Mouse (Mus musculus): ENCODE measurements at regions not wholly inside any gene's neighbourhood (a gene's known extent, or its start where the extent isn't known, plus 50 kb on each side); places are given as distances from the start of the nearest gene placed in this dataset.

- ATAC-seq = no peak
Observed at GRCm38 (mm10) chr3:78412669-78413419, 873.5 kb downstream of the Rapgef2 start.

GRCm38 (mm10) chr3:78411395-78411794 is 874.9 kb downstream of the Rapgef2 start:
- no peaks in the 10 kb centered on the region for H3K9me3 ChIP-seq (ENCODE audit: control insufficient read depth, low read length)
- no peaks in the 10 kb centered on the region for H3K4me1 ChIP-seq (replicated peaks; ENCODE audit: control insufficient read depth, insufficient read depth, low read length)
- H3K4me3 ChIP-seq (replicated peaks; ENCODE audit: low read length) = no peak overlapping the region
- H3K36me3 ChIP-seq (ENCODE audit: control insufficient read depth, insufficient read depth) = no peaks in the 10 kb centered on the region
- ATAC-seq = no peak
- 88% methylated on average over 4 of the region's 4 CpGs for WGBS
- H3K4me2 ChIP-seq (ENCODE audit: low read length) = no peak overlapping the region
- no peak overlapping the region for H3K27ac ChIP-seq (ENCODE audit: low read length)
- H3K9ac ChIP-seq (replicated peaks; ENCODE audit: low read depth, low read length) = no peak overlapping the region
- no peaks in the 10 kb centered on the region for H3K27me3 ChIP-seq (replicated peaks; ENCODE audit: control insufficient read depth, insufficient read depth, low read length)

More at GRCm38 (mm10) chr3:78412669-78413419, 873.5 kb downstream of the Rapgef2 start:
- 59% methylated on average over 5 of the region's 5 CpGs for WGBS
- Histone ChIP-seq H3K4me2 (ENCODE audit: low read length) (no peak overlapping the region), H3K4me3 (replicated peaks; ENCODE audit: low read length) (no peak overlapping the region), H3K27ac (ENCODE audit: low read length) (no peak overlapping the region), H3K9ac (replicated peaks; ENCODE audit: low read depth, low read length) (no peak overlapping the region), H3K9me3 (ENCODE audit: control insufficient read depth, low read length) (no peaks in the 10 kb centered on the region), H3K36me3 (ENCODE audit: control insufficient read depth, insufficient read depth) (no peaks in the 10 kb centered on the region), H3K27me3 (replicated peaks; ENCODE audit: control insufficient read depth, insufficient read depth, low read length) (no peaks in the 10 kb centered on the region), H3K4me1 (replicated peaks; ENCODE audit: control insufficient read depth, insufficient read depth, low read length) (no peaks in the 10 kb centered on the region)

- Histone ChIP-seq H3K27ac (ENCODE audit: low read length) (no peak overlapping the region), H3K9ac (replicated peaks; ENCODE audit: low read depth, low read length) (no peak overlapping the region), H3K4me2 (ENCODE audit: low read length) (no peak overlapping the region), H3K4me3 (replicated peaks; ENCODE audit: low read length) (no peak overlapping the region), H3K27me3 (replicated peaks; ENCODE audit: control insufficient read depth, insufficient read depth, low read length) (no peaks in the 10 kb centered on the region), H3K9me3 (ENCODE audit: control insufficient read depth, low read length) (no peaks in the 10 kb centered on the region), H3K36me3 (ENCODE audit: control insufficient read depth, insufficient read depth) (no peaks in the 10 kb centered on the region), H3K4me1 (replicated peaks; ENCODE audit: control insufficient read depth, insufficient read depth, low read length) (peaks cover 4% of the 10 kb centered on the region; the same call in 1 of the 2 replicates)
- 75% methylated on average over 3 of the region's 3 CpGs for WGBS
- ATAC-seq = no peak
Observed at GRCm38 (mm10) chr3:78409237-78409636, 877.1 kb downstream of the Rapgef2 start.

- H3K9me3 ChIP-seq (ENCODE audit: control insufficient read depth, low read length) = no peaks in the 10 kb centered on the region
- peaks cover 4% of the 10 kb centered on the region; the same call in 1 of the 2 replicates for H3K4me1 ChIP-seq (replicated peaks; ENCODE audit: control insufficient read depth, insufficient read depth, low read length)
- no peak overlapping the region for H3K4me3 ChIP-seq (replicated peaks; ENCODE audit: low read length)
- H3K9ac ChIP-seq (replicated peaks; ENCODE audit: low read depth, low read length) = no peak overlapping the region
- H3K27me3 ChIP-seq (replicated peaks; ENCODE audit: control insufficient read depth, insufficient read depth, low read length) = no peaks in the 10 kb centered on the region
- 47% methylated on average over 6 of the region's 6 CpGs for WGBS
- H3K36me3 ChIP-seq (ENCODE audit: control insufficient read depth, insufficient read depth) = no peaks in the 10 kb centered on the region
- peak; percentile 36; the same call in 1 of the 2 replicates for ATAC-seq
- no peak overlapping the region for H3K27ac ChIP-seq (ENCODE audit: low read length)
- H3K4me2 ChIP-seq (ENCODE audit: low read length) = no peak overlapping the region; the same call in 1 of the 2 replicates
Observed at GRCm38 (mm10) chr3:78405760-78406467, 880.4 kb downstream of the Rapgef2 start.

- ATAC-seq = peak; percentile 47; the same call in 1 of the 2 replicates
- WGBS = 63% methylated on average over 1 of the region's 1 CpGs
- H3K9ac ChIP-seq (replicated peaks; ENCODE audit: low read depth, low read length) = no peak overlapping the region
Observed at GRCm38 (mm10) chr3:78358377-78358776, 927.9 kb downstream of the Rapgef2 start.

GRCm38 (mm10) chr3:78339891-78340290 is 946.4 kb downstream of the Rapgef2 start:
- H3K4me2 ChIP-seq (ENCODE audit: low read length) = no peak overlapping the region
- no peak overlapping the region for H3K4me3 ChIP-seq (replicated peaks; ENCODE audit: low read length)
- H3K27ac ChIP-seq (ENCODE audit: low read length) = no peak overlapping the region
- H3K4me1 ChIP-seq (replicated peaks; ENCODE audit: control insufficient read depth, insufficient read depth, low read length) = no peaks in the 10 kb centered on the region
- 90% methylated on average over 1 of the region's 1 CpGs for WGBS
- H3K9ac ChIP-seq (replicated peaks; ENCODE audit: low read depth, low read length) = no peak overlapping the region
- no peaks in the 10 kb centered on the region for H3K9me3 ChIP-seq (ENCODE audit: control insufficient read depth, low read length)
- H3K27me3 ChIP-seq (replicated peaks; ENCODE audit: control insufficient read depth, insufficient read depth, low read length) = no peaks in the 10 kb centered on the region
- no peaks in the 10 kb centered on the region for H3K36me3 ChIP-seq (ENCODE audit: control insufficient read depth, insufficient read depth)
- no peak for ATAC-seq

More at GRCm38 (mm10) chr3:78358377-78358776, 927.9 kb downstream of the Rapgef2 start:
- no peak overlapping the region for H3K4me3 ChIP-seq (replicated peaks; ENCODE audit: low read length)
- H3K27ac ChIP-seq (ENCODE audit: low read length) = no peak overlapping the region
- H3K4me1 ChIP-seq (replicated peaks; ENCODE audit: control insufficient read depth, insufficient read depth, low read length) = peaks cover 3% of the 10 kb centered on the region
- no peaks in the 10 kb centered on the region for H3K27me3 ChIP-seq (replicated peaks; ENCODE audit: control insufficient read depth, insufficient read depth, low read length)
- H3K9me3 ChIP-seq (ENCODE audit: control insufficient read depth, low read length) = no peaks in the 10 kb centered on the region
- H3K36me3 ChIP-seq (ENCODE audit: control insufficient read depth, insufficient read depth) = no peaks in the 10 kb centered on the region
- no peak overlapping the region for H3K4me2 ChIP-seq (ENCODE audit: low read length)

GRCm38 (mm10) chr3:78311630-78312406 is 974.5 kb downstream of the Rapgef2 start:
- Histone ChIP-seq H3K9me3 (ENCODE audit: control insufficient read depth, low read length) (no peaks in the 10 kb centered on the region), H3K27ac (ENCODE audit: low read length) (no peak overlapping the region), H3K4me3 (replicated peaks; ENCODE audit: low read length) (no peak overlapping the region), H3K27me3 (replicated peaks; ENCODE audit: control insufficient read depth, insufficient read depth, low read length) (no peaks in the 10 kb centered on the region), H3K4me1 (replicated peaks; ENCODE audit: control insufficient read depth, insufficient read depth, low read length) (no peaks in the 10 kb centered on the region; the same call in 1 of the 2 replicates), H3K4me2 (ENCODE audit: low read length) (no peak overlapping the region), H3K9ac (replicated peaks; ENCODE audit: low read depth, low read length) (no peak overlapping the region), H3K36me3 (ENCODE audit: control insufficient read depth, insufficient read depth) (no peaks in the 10 kb centered on the region)
- 60% methylated on average over 7 of the region's 7 CpGs for WGBS
- ATAC-seq = peak; percentile 68

GRCm38 (mm10) chr3:78300506-78300905 is 985.8 kb downstream of the Rapgef2 start:
- no peak overlapping the region for H3K9ac ChIP-seq (replicated peaks; ENCODE audit: low read depth, low read length)
- no peaks in the 10 kb centered on the region for H3K9me3 ChIP-seq (ENCODE audit: control insufficient read depth, low read length)
- no peak overlapping the region for H3K4me3 ChIP-seq (replicated peaks; ENCODE audit: low read length)
- H3K4me1 ChIP-seq (replicated peaks; ENCODE audit: control insufficient read depth, insufficient read depth, low read length) = no peaks in the 10 kb centered on the region
- no peak overlapping the region for H3K27ac ChIP-seq (ENCODE audit: low read length)
- no peaks in the 10 kb centered on the region for H3K36me3 ChIP-seq (ENCODE audit: control insufficient read depth, insufficient read depth)
- H3K4me2 ChIP-seq (ENCODE audit: low read length) = no peak overlapping the region
- no peak for ATAC-seq
- no peaks in the 10 kb centered on the region for H3K27me3 ChIP-seq (replicated peaks; ENCODE audit: control insufficient read depth, insufficient read depth, low read length)

- Histone ChIP-seq H3K9ac (replicated peaks; ENCODE audit: low read depth, low read length) (no peak overlapping the region), H3K27ac (ENCODE audit: low read length) (no peak overlapping the region), H3K4me2 (ENCODE audit: low read length) (no peak overlapping the region), H3K4me3 (replicated peaks; ENCODE audit: low read length) (no peak overlapping the region), H3K27me3 (replicated peaks; ENCODE audit: control insufficient read depth, insufficient read depth, low read length) (no peaks in the 10 kb centered on the region), H3K4me1 (replicated peaks; ENCODE audit: control insufficient read depth, insufficient read depth, low read length) (no peaks in the 10 kb centered on the region), H3K9me3 (ENCODE audit: control insufficient read depth, low read length) (no peaks in the 10 kb centered on the region), H3K36me3 (ENCODE audit: control insufficient read depth, insufficient read depth) (no peaks in the 10 kb centered on the region)
- ATAC-seq = no peak
- WGBS = 19% methylated on average over 3 of the region's 3 CpGs
Observed at GRCm38 (mm10) chr3:78291894-78292293, 994.4 kb downstream of the Rapgef2 start.

Data from forebrain, embryonic 16.5 days (tissue).